Mouse (Mus musculus) c-Kit-positive CD71-positive TER-119-negative erythroid progenitor cells, embryonic 14.5 days (primary cell): ENCODE data around the gene Ifit2.
"Not testable (repeated sequence)": the region's sequence is repeated elsewhere in the genome, so short reads cannot be mapped to it uniquely, and the experiment has no call there.

Experiments used
- DNase-seq: peaks from one replicate; pipeline ENCODE4 v3.0.0-alpha.2; 2013; ENCODE audit warnings: low read depth

Gene Ifit2

DNA sequence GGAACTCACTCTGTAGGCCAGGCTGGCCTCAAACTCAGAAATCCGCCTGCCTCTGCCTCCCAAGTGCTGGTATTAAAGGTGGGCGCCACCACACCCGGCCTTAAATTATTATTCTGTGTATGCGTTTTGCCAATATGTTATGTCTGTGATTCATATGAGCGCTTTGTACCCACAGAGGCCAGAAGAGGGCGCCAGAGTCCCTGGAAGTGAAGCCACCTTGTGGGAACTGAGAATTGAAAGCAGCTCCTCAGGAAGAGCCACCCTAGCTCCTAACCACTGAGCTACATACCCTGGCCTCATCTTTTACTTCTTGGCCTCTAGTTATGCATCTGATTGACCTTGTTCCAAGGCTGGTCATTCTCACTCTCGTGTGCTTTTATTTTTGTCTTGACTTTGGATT lies 2.5 kb upstream of the Ifit2 start:
- DNase-seq: peak; percentile 80

- DNase-seq: no peak
Measured at GRCm38 (mm10) chr19:34550205-34550533, 325 bp upstream of the Ifit2 start.

DNA sequence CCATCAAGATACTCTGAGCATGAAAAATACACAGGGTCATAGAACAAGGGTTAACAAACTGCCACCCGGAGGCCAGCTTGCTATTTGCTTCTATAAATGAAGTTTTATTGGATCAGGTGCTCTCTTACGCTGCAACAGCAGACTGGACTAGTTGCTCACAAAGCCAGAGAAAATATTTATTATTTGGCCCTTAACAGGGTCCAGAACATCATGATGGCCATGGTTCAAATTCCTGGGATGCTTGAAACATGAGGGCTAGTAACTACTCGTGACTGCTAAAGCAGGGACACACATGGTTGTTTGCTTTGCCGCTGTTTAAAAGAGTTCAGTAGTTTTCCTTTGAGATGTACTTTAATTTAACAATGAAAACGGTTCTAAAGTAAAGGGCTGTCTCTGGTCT lies 1.5 kb downstream of the Ifit2 start:
- DNase-seq: no peak

GRCm38 (mm10) chr19:34553021-34553420 lies 2.5 kb downstream of the Ifit2 start:
- DNase-seq: no peak

GRCm38 (mm10) chr19:34553522-34553921 lies 3.0 kb downstream of the Ifit2 start:
- no peak for DNase-seq

- DNase-seq: no peak
Measured at GRCm38 (mm10) chr19:34554061-34554460, 3.6 kb downstream of the Ifit2 start.

DNA sequence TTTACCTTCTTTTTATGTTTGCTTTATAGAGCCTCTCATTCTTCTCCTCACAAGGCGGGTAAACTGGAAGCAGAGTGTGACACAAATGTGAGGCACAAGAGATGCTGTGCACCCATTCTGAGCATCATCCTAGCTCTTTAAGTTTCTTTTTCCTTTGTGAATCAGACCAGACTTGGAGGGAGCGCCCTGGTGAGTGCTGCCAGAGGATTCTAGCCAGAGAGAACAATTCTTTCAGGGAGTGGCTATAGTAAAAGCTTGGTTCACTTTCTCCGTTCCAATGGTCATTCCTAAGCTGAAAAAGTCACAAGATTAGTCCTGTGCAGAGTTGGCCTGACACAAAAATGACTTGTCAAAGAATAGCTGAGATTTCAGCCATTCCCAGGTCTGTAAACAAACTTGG lies 6.1 kb downstream of the Ifit2 start:
- DNase-seq: no peak

- DNase-seq: no peak
Measured at GRCm38 (mm10) chr19:34562556-34562955, 12.1 kb downstream of the Ifit2 start.

GRCm38 (mm10) chr19:34566178-34566784 lies 15.8 kb downstream of the Ifit2 start:
- DNase-seq: no peak

GRCm38 (mm10) chr19:34568988-34569895 lies 18.7 kb downstream of the Ifit2 start:
- no peak for DNase-seq

DNA sequence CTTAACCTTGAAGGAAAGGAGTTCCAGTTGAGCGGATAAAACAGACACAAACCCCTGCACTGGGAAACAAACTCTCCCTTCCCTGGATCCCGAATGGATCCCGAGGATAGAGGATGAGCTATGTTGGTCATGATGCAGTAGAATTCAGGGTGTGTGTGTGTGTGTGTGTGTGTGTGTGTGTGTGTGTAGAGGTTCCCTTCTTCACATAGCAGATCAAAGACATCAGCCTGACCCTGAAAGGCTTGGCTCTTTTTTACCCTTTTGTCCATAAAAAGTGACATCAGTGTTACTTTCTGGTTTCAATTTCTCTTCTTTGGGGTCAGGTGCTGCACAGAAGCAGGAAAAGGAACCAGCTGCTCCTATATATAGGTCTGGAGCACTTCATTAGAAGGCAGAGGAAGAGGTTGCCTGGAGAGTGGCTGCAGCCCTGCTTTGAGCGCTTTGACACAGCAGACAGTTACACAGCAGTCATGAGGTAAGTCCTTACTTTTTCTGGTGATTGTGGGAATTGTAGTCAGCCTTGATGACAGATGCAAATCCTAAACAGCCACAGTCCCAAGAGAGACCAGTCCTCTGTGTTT lies 19.5 kb downstream of the Ifit2 start:
- DNase-seq: no peak

DNA sequence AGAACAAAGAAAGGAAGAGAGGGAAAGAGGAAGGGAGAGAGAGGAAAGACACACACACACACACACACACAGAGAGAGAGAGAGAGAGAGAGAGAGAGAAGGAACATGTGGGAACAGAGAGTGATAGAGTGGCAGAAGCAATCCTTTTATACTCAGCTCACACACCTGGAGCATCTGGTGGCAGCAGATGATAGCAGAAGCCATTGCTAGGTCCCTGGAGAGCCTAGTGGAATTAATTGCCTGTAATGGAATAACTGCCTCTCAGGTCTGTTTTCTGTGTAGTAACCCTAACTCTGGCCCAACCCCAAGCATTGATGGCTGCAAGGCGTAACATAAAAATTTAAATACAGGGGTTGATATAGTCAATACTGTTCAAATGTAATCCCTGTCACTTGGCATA lies 20.6 kb downstream of the Ifit2 start:
- no peak for DNase-seq

DNA sequence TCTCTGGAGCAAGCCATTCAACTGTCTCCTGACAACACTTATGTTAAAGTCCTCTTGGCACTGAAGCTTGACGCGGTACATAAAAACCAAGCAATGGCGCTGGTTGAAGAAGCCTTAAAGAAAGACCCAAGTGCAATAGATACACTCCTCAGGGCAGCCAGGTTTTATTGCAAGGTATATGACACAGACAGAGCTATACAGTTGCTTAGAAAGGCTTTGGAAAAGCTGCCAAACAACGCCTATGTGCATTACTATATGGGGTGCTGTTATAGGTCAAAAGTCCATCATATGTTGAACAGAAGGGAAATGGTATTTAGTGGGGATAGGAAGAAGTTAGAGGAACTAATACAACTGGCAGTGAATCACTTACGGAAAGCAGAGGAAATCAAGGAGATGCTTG lies 23.2 kb downstream of the Ifit2 start:
- DNase-seq: no peak

DNA sequence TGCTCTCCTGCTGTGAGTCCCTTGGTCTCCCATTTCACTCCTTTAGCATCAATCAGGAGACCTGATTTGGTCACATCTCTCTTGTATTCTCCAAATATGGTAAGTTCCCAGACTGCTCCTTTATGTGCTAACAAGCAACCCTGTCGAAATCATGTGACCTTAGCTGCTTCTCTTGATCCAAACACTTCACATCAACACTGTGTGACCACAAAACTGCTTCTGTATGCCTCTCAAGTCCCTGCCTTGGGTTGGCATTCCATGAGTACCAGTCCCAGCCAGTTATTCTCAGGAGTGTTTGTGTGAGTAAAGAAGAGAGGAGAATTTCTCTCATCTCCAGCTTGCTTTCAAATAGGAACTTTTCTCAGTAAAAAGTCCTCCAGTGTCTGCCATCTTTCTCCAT lies 26.6 kb downstream of the Ifit2 start:
- no peak for DNase-seq

GRCm38 (mm10) chr19:34582696-34583095 lies 32.2 kb downstream of the Ifit2 start:
- not testable (repeated sequence) for DNase-seq

DNA sequence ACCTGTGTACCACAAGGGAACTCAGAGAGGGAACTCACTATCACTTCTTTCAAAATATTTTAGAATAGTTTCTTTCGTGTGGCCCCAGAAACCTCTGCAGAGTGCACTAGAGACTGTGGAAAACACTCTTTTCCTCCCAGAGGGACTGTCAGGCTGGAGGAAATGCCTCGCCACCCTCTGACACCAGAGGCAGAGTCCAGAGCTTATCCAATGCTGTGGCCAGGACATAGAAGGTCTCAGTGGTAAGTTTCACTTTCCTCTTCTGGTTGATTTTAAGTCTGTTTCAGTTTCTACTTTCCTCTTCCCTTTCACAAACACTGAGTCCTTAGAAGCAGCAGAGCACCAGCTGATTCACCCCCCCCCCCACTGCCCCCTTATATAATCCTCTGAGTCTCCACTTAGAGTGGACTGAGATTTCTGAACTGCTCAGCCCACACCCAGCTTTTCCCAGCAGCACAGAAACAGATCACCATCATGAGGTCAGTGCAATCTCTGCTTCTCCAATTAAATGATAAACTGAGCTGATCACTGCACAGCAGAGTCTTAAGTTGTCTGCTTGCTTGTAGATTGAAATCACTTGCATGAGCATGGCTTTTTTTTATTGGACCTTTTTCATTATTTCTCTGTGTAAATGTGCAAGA lies 32.8 kb downstream of the Ifit2 start, which contains the start of gene Ifit3:
Ifit3 (plus strand) TSS at position 406 of the 641 bp plus-strand sequence.
- not testable (repeated sequence) for DNase-seq

DNA sequence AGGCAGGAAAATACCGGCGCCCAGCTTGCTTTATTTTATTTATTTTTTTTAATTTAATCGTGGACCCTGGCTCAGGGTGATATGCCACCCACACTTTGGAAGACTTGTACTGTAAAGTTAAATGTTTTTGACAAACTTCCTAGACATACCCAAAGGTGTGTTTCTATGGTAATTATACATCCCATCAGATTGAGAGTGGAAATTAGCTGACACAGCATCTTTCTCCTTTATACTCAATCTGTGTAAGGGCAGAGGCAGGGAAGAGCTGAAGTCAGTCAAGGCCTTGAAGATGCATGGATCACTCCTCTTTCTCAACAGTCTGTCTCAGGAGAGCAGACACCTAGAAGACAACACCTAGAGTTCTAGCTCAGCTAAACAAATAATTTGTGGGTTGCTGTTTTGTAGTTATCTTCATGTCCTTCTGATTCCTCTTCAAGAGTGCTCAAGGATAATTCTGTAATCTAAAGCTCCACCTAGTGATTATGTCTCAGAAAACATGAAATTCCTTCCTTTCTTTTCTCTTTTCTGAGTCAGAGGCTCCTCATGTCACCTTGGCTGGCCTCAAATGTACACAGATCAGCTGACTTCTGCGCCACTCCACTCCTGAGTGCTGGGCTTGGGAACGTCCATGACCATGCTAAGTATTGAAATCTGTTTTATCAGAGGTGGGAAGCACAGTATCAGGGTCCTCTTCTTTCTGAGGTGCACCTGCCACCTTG lies 35.4 kb downstream of the Ifit2 start:
- DNase-seq: not testable (repeated sequence)

GRCm38 (mm10) chr19:34587898-34588692 lies 37.6 kb downstream of the Ifit2 start:
- DNase-seq: not testable (repeated sequence)

DNA sequence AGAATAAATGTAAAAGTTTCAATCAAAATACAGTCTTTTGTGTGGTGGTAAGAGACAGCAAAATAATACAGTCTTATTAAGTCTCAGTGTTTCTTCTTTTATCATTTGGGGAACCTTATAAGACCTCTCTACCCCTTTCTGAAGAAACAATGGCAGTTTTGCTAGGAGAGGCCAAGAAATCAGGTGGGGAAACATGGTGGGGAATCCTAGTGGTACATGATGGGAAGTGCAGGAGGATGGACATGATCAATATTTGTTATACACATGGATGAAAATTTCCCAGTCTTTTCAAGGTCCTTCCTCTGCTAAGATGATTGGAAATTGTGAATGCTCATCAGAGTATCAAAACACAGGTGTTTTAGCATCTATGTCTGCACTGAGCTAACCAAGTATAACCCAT lies 38.5 kb downstream of the Ifit2 start:
- no peak for DNase-seq

- DNase-seq: no peak
Measured at GRCm38 (mm10) chr19:34593456-34593855, 43.0 kb downstream of the Ifit2 start.

GRCm38 (mm10) chr19:34594523-34594922 lies 44.0 kb downstream of the Ifit2 start:
- not testable (repeated sequence) for DNase-seq
